Mouse (Mus musculus): ENCODE data around the gene Med18. TPM values are rescaled to one million over a fixed set of nuclear protein-coding genes. Genes with fewer than 3 reads are reported as not detected.

Med18 gene
- polyA plus RNA-seq (2016; fragmentation: Nextera tagmentation; extraction: Ambion mirVana): 39.8 and 41.8 TPM in 2 replicates

DNA sequence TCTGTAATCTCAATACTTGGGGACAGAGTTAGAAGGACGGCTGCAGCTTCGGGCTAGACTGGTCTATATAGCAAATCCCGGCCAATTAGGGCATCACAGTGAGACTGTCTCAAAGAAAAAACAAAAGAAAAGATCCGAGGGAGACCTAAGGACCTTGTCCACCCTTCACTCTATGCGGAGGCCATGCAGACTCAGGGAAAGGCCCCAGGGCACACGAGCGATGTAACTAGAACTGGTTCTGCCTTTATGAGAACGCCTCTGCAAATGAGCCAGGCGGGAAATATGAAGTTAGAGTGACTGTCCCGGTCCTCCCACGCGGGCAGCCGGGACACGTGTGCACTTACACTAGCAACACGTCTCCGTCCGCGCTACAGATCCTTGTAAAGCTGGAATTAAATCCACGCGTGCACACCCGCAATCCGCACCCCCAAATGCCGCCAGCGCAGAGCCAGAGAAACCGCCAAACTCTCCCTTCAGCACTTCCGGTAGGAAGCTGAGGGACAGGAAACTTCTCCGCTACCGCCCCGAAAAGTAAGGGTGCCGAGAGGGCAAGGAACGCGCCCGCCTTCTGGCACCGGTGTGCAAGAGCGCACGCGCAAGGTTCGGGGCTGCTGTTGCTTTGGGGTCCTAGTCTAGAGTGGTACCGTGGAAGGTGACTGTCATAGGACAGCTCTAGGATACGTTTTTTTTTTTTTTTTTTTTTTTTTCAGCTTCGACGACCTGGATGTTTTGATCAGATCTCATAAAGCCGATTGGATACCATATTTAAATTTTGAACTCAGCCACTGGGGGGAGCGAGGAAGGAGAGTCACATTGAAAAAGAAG, at the start of gene Med18:
Gene Med18, minus strand, starts transcription at position 492 of the 825 bp plus-strand sequence.
- Histone ChIP-seq H3K27ac (peak within 1 kb of the TSS; percentile 89), H3K36me3 (replicated peaks) (peaks cover 36% of the 10 kb centered on the region)
- under 1% methylated on average over 44 of the region's 44 CpGs for WGBS

DNA sequence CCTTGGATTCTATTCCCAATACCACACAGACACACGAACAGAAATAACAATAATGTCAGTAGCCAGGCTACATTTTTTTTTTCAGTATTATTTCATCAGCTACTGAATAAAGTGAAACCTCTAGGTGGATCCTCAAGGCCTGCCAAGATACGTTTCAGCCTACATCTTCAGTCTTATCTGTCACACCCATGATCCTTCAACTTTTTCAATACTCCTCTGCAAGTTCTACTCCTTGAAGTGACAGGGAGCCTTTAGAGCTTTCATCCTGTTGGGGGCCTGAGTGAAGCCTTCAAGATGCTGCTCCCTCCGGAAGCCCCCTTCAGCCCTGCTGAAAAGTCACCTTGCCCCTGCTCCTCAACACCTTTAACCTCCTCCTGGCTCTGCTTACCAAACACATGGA, 48.4 kb upstream of the Med18 start:
- no peaks in the 10 kb centered on the region for H3K36me3 ChIP-seq (replicated peaks)
- no peak overlapping the region for H3K27ac ChIP-seq
- H3K9me3 ChIP-seq: no peaks in the 10 kb centered on the region
- WGBS: 81% methylated on average over 3 of the region's 3 CpGs
- H3K27me3 ChIP-seq (ENCODE audit: poor library complexity, severe bottlenecking): peaks cover 14% of the 10 kb centered on the region; the same call in 1 of the 2 replicates
- no peak for DNase-seq (ENCODE audit: extremely low spot score, low spot score)
- H3K4me3 ChIP-seq: no peak overlapping the region
- peaks cover 55% of the 10 kb centered on the region for H3K4me1 ChIP-seq

More for the DNA sequence above, at the start of gene Med18:
- Histone ChIP-seq H3K4me1 (peaks cover 21% of the 10 kb centered on the region), H3K27me3 (ENCODE audit: poor library complexity, severe bottlenecking) (no peaks in the 10 kb centered on the region), H3K9me3 (no peaks in the 10 kb centered on the region), H3K4me3 (peak within 1 kb of the TSS; percentile 85)
- peak; percentile 94 for DNase-seq (ENCODE audit: extremely low spot score, low spot score)

DNA sequence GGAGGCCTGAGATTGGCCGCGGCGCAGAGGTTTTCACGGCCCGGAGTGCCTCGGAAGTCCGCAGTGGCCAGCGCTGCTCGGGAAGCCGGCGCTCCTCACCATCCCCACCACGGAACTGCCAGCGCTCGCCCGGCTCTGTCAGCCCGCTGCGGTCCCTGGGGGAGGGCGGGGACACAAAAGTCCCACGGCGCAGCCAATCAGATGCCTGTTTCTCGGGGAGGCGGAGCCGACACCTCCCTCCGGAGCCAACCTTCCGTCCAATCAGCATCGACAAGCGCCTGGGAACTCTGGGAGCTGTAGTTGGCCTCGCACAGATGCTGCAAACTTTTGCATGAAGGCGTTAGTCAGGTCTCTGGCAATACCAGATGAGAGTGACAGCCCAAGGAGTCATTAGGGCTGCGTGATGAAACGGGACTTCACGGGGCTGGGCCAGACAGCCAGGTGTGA, 46.7 kb upstream of the Med18 start, which contains the start of gene Sesn2:
Gene Sesn2, minus strand, starts transcription at position 150 of the 447 bp plus-strand sequence.
- DNase-seq (ENCODE audit: extremely low spot score, low spot score): peak; percentile 96
- WGBS: under 1% methylated on average over 32 of the region's 32 CpGs
- H3K4me3 ChIP-seq: peak within 1 kb of the TSS; percentile 88
- no peaks in the 10 kb centered on the region for H3K36me3 ChIP-seq (replicated peaks)
- peak within 1 kb of the TSS; percentile 88 for H3K27ac ChIP-seq
- H3K9me3 ChIP-seq: no peaks in the 10 kb centered on the region
- H3K27me3 ChIP-seq (ENCODE audit: poor library complexity, severe bottlenecking): peaks cover 14% of the 10 kb centered on the region; the same call in 1 of the 2 replicates
- peaks cover 60% of the 10 kb centered on the region for H3K4me1 ChIP-seq

DNA sequence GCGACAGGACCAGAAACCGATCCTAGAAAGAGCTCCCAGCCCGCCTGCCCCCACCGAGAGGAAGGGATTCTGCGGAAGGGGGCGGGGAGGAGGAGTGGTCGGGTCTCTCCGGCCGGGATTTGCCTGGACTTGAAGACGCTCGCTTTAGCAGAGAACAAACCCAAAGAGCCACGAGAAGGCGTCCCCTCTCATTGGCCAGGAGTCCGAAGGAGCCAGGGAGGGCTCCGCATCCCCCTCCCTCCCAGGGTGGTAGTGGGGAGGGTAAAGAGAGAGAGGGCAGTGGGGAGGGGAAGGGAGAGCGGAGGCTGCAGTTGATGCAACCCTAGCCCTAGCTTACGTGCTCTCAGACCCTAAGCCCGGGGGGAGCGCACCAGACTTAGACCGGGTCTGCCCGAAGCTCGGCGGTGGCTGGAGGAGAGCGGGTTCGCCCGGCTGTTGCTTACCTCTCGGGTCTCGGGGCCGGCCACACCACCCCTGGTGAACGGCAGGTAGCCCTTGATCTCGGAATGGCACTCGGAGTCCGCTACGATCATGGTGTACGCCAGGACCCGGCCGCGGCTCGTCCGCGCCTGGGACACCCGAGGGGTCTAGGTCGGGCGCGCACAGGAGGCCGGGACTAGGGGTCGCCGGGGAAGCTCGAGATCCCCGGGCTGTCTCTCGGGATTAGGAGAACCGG, 46.0 kb upstream of the Med18 start:
- Histone ChIP-seq H3K9me3 (no peaks in the 10 kb centered on the region), H3K36me3 (replicated peaks) (no peaks in the 10 kb centered on the region), H3K4me3 (peak overlapping the region; percentile 88), H3K27me3 (ENCODE audit: poor library complexity, severe bottlenecking) (peaks cover 14% of the 10 kb centered on the region; the same call in 1 of the 2 replicates), H3K4me1 (peaks cover 62% of the 10 kb centered on the region), H3K27ac (peak overlapping the region; percentile 88)
- WGBS: under 1% methylated on average over 51 of the region's 52 CpGs
- DNase-seq (ENCODE audit: extremely low spot score, low spot score): peak; percentile 90

DNA sequence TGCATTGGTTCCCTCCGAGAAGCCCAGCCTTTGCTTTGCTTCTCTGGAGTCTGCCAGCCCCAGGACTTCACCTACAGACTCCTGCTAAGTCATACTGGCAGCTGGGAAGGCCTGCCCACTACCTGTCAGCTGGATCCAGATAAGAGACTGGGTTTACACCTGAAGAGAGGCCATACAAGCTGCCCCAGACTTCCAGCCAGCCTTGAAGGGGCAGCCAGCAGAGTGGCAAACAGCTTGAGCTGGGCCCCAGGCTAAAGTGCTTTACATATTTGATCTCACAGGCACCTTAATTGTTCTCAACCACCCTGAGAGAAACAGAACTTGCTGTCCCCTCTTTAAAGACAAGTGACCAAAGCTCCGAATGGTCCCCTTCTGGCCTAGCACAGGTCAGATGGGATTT, 43.5 kb upstream of the Med18 start:
- H3K4me3 ChIP-seq: no peak overlapping the region
- 0 out of 2 replicates have a peak, but pooled peaks cover 6% of the 10 kb centered on the region for H3K27me3 ChIP-seq (ENCODE audit: poor library complexity, severe bottlenecking)
- no peaks in the 10 kb centered on the region for H3K9me3 ChIP-seq
- H3K36me3 ChIP-seq (replicated peaks): no peaks in the 10 kb centered on the region
- DNase-seq (ENCODE audit: extremely low spot score, low spot score): no peak
- H3K27ac ChIP-seq: no peak overlapping the region
- H3K4me1 ChIP-seq: peaks cover 49% of the 10 kb centered on the region
- 40% methylated on average over 2 of the region's 2 CpGs for WGBS

DNA sequence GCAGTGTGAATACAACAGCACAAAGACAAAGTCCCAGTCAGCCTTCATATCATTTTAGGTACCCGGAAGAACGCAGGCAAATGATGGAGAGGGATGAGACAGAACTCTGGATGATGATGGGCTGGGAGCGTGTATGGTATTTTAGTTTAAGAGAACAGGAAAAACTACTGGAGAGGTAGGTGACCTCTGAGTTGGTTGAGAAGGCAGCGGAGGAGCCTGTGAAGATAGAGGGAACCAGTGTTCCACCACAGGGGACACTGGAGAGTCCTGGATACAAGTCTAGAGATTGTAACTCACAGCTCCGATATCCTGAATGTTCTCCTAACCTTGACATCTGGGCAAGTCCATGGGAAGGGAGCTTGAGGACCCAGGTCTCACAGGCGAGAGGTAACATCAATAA, 42.5 kb upstream of the Med18 start:
- H3K4me3 ChIP-seq: no peak overlapping the region
- H3K9me3 ChIP-seq: no peaks in the 10 kb centered on the region
- 74% methylated on average over 6 of the region's 6 CpGs for WGBS
- no peak overlapping the region for H3K27ac ChIP-seq
- peaks cover 49% of the 10 kb centered on the region for H3K4me1 ChIP-seq
- no peaks in the 10 kb centered on the region for H3K36me3 ChIP-seq (replicated peaks)
- H3K27me3 ChIP-seq (ENCODE audit: poor library complexity, severe bottlenecking): 0 out of 2 replicates have a peak, but pooled peaks cover 6% of the 10 kb centered on the region
- no peak for DNase-seq (ENCODE audit: extremely low spot score, low spot score)

DNA sequence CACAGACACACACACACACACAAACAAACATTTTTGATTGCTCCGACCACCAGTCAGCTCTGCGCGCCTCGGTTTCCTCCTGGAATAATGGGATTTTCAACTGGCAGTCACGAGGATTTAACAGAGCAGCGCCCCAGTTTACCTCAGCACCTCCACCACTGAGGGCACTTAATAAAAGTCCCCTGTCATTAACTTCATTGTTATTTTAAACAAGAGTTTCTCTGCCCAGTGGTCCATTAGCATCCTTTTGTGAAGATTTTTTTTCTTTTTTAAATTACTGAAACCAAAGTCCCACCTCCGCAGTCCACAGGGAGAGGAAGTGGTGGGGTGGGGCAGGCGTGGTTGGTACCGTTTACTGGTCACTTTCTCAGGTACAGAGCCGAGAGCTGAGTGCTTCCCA, 42.1 kb upstream of the Med18 start:
- DNase-seq (ENCODE audit: extremely low spot score, low spot score): no peak
- 0 out of 2 replicates have a peak, but pooled peaks cover 6% of the 10 kb centered on the region for H3K27me3 ChIP-seq (ENCODE audit: poor library complexity, severe bottlenecking)
- no peaks in the 10 kb centered on the region for H3K9me3 ChIP-seq
- H3K36me3 ChIP-seq (replicated peaks): no peaks in the 10 kb centered on the region
- WGBS: 22% methylated on average over 10 of the region's 10 CpGs
- H3K4me3 ChIP-seq: no peak overlapping the region
- no peak overlapping the region for H3K27ac ChIP-seq
- peaks cover 49% of the 10 kb centered on the region for H3K4me1 ChIP-seq

DNA sequence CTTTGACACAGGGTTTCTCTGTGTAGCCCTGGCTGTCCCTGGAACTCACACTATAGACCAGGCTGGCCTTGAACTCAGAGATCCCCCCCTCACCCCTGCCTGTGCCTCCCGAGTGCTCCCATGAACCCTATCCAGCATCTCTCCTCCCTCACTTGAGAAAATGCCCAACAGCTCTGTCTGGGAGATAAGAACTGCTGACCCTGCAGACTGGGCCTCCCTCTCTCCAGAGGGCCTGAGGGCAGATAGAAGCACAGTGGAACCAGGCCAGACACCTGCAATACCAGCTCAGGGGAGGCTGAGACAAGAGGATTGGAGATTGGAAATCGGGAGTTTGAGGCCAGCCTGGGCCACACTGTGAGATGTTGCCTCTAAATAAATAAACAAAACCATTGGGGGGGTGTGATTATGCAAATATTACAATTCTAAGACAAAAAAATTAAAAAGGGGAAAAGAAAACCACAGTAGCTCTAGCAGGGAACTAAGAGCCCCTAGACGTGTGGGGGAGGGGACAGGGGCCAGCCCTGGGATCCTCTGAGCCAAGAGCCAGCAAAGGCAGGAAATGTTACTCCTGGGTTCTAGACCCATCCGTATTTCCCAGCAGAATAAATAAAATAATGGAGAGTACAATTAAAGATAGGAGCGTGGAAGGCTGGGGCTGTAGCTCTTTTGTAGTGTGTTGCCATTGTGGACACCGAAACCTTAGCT, 41.5 kb upstream of the Med18 start:
- DNase-seq (ENCODE audit: extremely low spot score, low spot score): no peak
- Histone ChIP-seq H3K27ac (no peak overlapping the region), H3K36me3 (replicated peaks) (no peaks in the 10 kb centered on the region), H3K9me3 (no peaks in the 10 kb centered on the region), H3K27me3 (ENCODE audit: poor library complexity, severe bottlenecking) (0 out of 2 replicates have a peak, but pooled peaks cover 6% of the 10 kb centered on the region), H3K4me3 (no peak overlapping the region), H3K4me1 (peaks cover 43% of the 10 kb centered on the region)
- 65% methylated on average over 6 of the region's 6 CpGs for WGBS

DNA sequence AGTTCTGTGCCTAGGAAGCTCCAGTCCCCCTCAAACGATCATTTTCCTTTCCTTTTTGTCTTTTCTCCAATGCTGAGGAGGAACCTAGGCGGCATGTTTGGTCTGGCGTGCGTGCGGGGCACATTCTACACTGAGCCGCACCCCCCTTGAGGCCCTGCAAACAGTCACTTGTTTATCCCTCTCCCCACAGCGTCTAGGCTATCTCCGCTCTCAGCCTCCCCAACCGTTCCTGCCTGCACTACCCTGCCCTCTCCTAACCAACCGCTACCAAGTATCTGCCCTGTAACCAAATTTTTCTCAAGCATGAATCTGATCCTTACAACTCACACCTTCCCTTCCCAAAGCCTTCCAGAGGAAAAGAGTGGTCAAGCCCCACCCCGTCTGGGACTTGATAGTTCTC, 39.6 kb upstream of the Med18 start:
- Histone ChIP-seq H3K4me1 (peaks cover 27% of the 10 kb centered on the region), H3K9me3 (no peaks in the 10 kb centered on the region), H3K4me3 (no peak overlapping the region), H3K27me3 (ENCODE audit: poor library complexity, severe bottlenecking) (0 out of 2 replicates have a peak, but pooled peaks cover 2% of the 10 kb centered on the region), H3K36me3 (replicated peaks) (peaks cover 15% of the 10 kb centered on the region), H3K27ac (no peak overlapping the region)
- 89% methylated on average over 11 of the region's 11 CpGs for WGBS
- no peak for DNase-seq (ENCODE audit: extremely low spot score, low spot score)

DNA sequence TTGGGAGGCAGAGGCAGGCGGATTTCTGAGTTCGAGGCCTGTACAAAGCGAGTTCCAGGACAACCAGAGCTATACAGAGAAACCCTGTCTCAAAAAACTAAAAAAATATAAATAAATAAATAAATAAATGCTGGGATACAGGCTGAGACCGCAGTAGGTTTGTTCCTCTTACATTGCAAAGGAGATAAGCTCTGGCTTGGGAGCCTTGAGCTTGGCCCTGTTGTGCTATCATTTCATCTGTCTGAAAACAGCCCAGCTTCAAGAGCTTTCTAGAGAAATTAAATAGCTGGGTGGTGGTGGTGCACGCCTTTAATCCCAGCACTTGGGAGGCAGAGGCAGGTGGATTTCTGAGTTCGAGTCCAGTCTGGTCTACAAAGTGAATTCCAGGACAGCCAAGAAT, 37.9 kb upstream of the Med18 start:
- WGBS: 97% methylated on average over 6 of the region's 6 CpGs
- peaks cover 12% of the 10 kb centered on the region for H3K4me1 ChIP-seq
- peaks cover 32% of the 10 kb centered on the region for H3K36me3 ChIP-seq (replicated peaks)
- no peaks in the 10 kb centered on the region for H3K9me3 ChIP-seq
- H3K27ac ChIP-seq: no peak overlapping the region
- no peak for DNase-seq (ENCODE audit: extremely low spot score, low spot score)
- H3K4me3 ChIP-seq: no peak overlapping the region
- no peaks in the 10 kb centered on the region for H3K27me3 ChIP-seq (ENCODE audit: poor library complexity, severe bottlenecking)

DNA sequence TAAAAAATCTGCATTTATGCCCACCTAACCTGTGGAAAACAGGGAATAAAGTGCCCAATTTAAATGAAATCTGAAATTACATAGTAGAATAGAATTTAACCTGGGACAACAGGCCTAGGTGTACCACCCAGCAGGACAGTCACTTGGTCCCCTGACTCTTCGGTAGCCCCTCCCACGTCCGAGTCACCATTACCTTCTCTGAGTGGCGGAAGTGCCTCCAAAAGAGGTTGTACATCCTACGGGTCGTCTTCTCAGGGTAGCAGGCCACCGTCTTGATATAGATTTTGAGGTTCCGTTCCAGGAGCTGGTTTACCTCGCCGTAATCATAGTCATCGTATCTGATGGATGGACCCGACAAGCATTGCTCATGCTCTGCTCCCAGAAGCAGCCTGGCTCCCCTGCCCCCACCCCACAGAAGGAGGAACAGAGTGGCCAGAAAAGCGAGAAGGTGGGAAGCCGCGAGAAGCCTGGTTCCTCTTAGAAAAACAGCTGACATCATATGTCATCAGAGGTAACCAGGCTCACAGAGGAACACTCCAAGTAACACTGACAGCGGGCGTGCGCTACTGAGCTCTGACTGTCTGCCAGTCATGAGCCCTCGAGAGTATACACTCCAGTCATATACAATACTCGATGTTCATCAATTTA, 30.7 kb upstream of the Med18 start:
- peaks cover 78% of the 10 kb centered on the region for H3K36me3 ChIP-seq (replicated peaks)
- H3K27me3 ChIP-seq (ENCODE audit: poor library complexity, severe bottlenecking): no peaks in the 10 kb centered on the region
- H3K4me1 ChIP-seq: no peaks in the 10 kb centered on the region
- no peak overlapping the region for H3K27ac ChIP-seq
- no peak for DNase-seq (ENCODE audit: extremely low spot score, low spot score)
- WGBS: 93% methylated on average over 20 of the region's 20 CpGs
- no peak overlapping the region for H3K4me3 ChIP-seq
- H3K9me3 ChIP-seq: no peaks in the 10 kb centered on the region
